Mouse (Mus musculus) forebrain, postnatal 0 days (tissue): ENCODE results near the gene Reep3. TPM values are rescaled to one million over a fixed set of nuclear protein-coding genes. Genes with fewer than 3 reads are reported as not detected.
A peak's percentile ranks its signal among the peaks of the same experiment; 100 is the strongest.

Source experiments
- ATAC-seq: fragments of 200-750 bp; cut with Nextera tagmentation; 2 replicates; pipeline ENCODE4 v1.8.0; 2017; ENCODE audit warnings: mild to moderate bottlenecking, moderate library complexity
- DNase-seq: peaks from one replicate; pipeline ENCODE4 v3.0.0-alpha.2; 2015
- H3K27ac ChIP-seq: fragments of 300-500 bp; sonication (generic); 2 replicates; pipeline ENCODE4 v1.5.1; 2014; ENCODE audit warnings: low read depth, mild to moderate bottlenecking, antibody characterized with exemption, low read length, moderate library complexity, mixed read lengths
- H3K27me3 ChIP-seq: fragments of 300-500 bp; sonication (generic); 2 replicates; pipeline ENCODE4 v1.6.1; 2014; ENCODE audit warnings: mild to moderate bottlenecking, low read length, mixed read lengths; ENCODE audit not compliant: insufficient read depth
- H3K36me3 ChIP-seq: fragments of 300-500 bp; sonication (generic); 2 replicates; pipeline ENCODE4 v1.6.1; 2014; ENCODE audit warnings: mild to moderate bottlenecking, moderate library complexity; ENCODE audit not compliant: insufficient read depth
- H3K4me1 ChIP-seq: fragments of 300-500 bp; sonication (generic); 2 replicates; pipeline ENCODE4 v1.6.1; 2014; ENCODE audit warnings: antibody characterized with exemption; ENCODE audit not compliant: insufficient read depth
- H3K4me2 ChIP-seq: fragments of 300-500 bp; sonication (generic); 2 replicates; pipeline ENCODE4 v1.6.1; 2014; ENCODE audit warnings: low read depth, mild to moderate bottlenecking, moderate library complexity
- H3K4me3 ChIP-seq: fragments of 300-500 bp; sonication (generic); 2 replicates; pipeline ENCODE4 v1.5.1; 2014; ENCODE audit warnings: low read depth, low read length, mixed read lengths
- H3K9ac ChIP-seq: fragments of 300-500 bp; sonication (generic); 2 replicates; pipeline ENCODE4 v1.6.1; 2014; ENCODE audit warnings: mild to moderate bottlenecking
- H3K9me3 ChIP-seq: fragments of 300-500 bp; sonication (generic); 2 replicates; pipeline ENCODE4 v1.6.1; 2016; ENCODE audit warnings: low read length
- CTCF ChIP-seq: sonication (generic); IDR thresholded peaks from 2 replicates; pipeline ENCODE4 v1.5.1; 2016; ENCODE audit warnings: antibody characterized with exemption, control low read depth, low read depth
- WGBS: fragments of 180-500 bp; shearing (Covaris S2); extraction: QIAGEN DNeasy Blood & Tissue Kit; methylation state at CpG from one replicate; pipeline ENCODE4 v1.1.7; 2014; 5-methylcytosine and 5-hydroxymethylcytosine counted together
- polyA plus RNA-seq: library from polyadenylated mRNA; unstranded; fragments of >200 nt; fragmentation: Nextera tagmentation; extraction: Ambion mirVana; gene quantifications from 2 replicates; pipeline ENCODE4 v1.2.1, GENCODE M21; 2015
- total RNA-seq: library from RNA; depleted of rRNA; stranded (reverse); fragments of >200 nt; gene quantifications from 2 replicates; pipeline ENCODE4 v1.2.3, GENCODE M21; 2014

The Reep3 gene
- total and polyA plus RNA-seq, 2 experiments from 2014 or later = 23.7 to 30.8 TPM

GRCm38 (mm10) chr10:67047712-67048645, 48.8 kb downstream of the Reep3 start:
- H3K4me2 ChIP-seq = no peak overlapping the region
- 0 out of 2 replicates have a peak overlapping the region, but pooled peaks have one; percentile 35 for H3K27ac ChIP-seq
- H3K9ac ChIP-seq = no peak overlapping the region
- no peaks in the 10 kb centered on the region for H3K27me3 ChIP-seq
- H3K4me1 ChIP-seq = peaks cover 13% of the 10 kb centered on the region
- TF ChIP-seq CTCF = no peak
- peak; percentile 72 for ATAC-seq
- H3K4me3 ChIP-seq = no peak overlapping the region
- H3K9me3 ChIP-seq = no peaks in the 10 kb centered on the region
- DNase-seq = peak; percentile 57
- no peaks in the 10 kb centered on the region for H3K36me3 ChIP-seq
- WGBS = 50% methylated on average over 18 of the region's 18 CpGs

- Histone ChIP-seq H3K4me2 (no peak overlapping the region), H3K9me3 (no peaks in the 10 kb centered on the region), H3K9ac (no peak overlapping the region), H3K27me3 (no peaks in the 10 kb centered on the region), H3K27ac (peak overlapping the region; percentile 40), H3K4me1 (peaks cover 13% of the 10 kb centered on the region), H3K36me3 (no peaks in the 10 kb centered on the region), H3K4me3 (no peak overlapping the region)
- ATAC-seq (no peak), DNase-seq (no peak)
- 27% methylated on average over 12 of the region's 12 CpGs for WGBS
- TF ChIP-seq CTCF = no peak
Measured at GRCm38 (mm10) chr10:67045192-67045899, 51.4 kb downstream of the Reep3 start.

- WGBS = 85% methylated on average over 5 of the region's 5 CpGs
- no peaks in the 10 kb centered on the region for H3K36me3 ChIP-seq
- no peak for DNase-seq
- no peak for TF ChIP-seq CTCF
- no peak overlapping the region for H3K4me3 ChIP-seq
- H3K4me2 ChIP-seq = no peak overlapping the region
- no peaks in the 10 kb centered on the region for H3K9me3 ChIP-seq
- ATAC-seq = no peak
- H3K27ac ChIP-seq = no peak overlapping the region
- H3K9ac ChIP-seq = no peak overlapping the region
- H3K27me3 ChIP-seq = no peaks in the 10 kb centered on the region
- H3K4me1 ChIP-seq = peaks cover 13% of the 10 kb centered on the region
Measured at GRCm38 (mm10) chr10:67044346-67044745, 52.4 kb downstream of the Reep3 start.

- no peak for DNase-seq
- 80% methylated on average over 7 of the region's 7 CpGs for WGBS
- no peak for TF ChIP-seq CTCF
- H3K9ac ChIP-seq = no peak overlapping the region
- H3K4me3 ChIP-seq = no peak overlapping the region
- ATAC-seq = no peak
- H3K36me3 ChIP-seq = no peaks in the 10 kb centered on the region
- H3K27me3 ChIP-seq = no peaks in the 10 kb centered on the region
- peaks cover 12% of the 10 kb centered on the region for H3K4me1 ChIP-seq
- no peak overlapping the region for H3K4me2 ChIP-seq
- no peaks in the 10 kb centered on the region for H3K9me3 ChIP-seq
- H3K27ac ChIP-seq = no peak overlapping the region
Measured at GRCm38 (mm10) chr10:67043236-67043635, 53.5 kb downstream of the Reep3 start.

- H3K27ac ChIP-seq = no peak overlapping the region
- TF ChIP-seq CTCF = no peak
- H3K27me3 ChIP-seq = no peaks in the 10 kb centered on the region
- peaks cover under 1% of the 10 kb centered on the region; the same call in 1 of the 2 replicates for H3K4me1 ChIP-seq
- H3K4me3 ChIP-seq = no peak overlapping the region
- no peak overlapping the region for H3K4me2 ChIP-seq
- ATAC-seq (no peak), DNase-seq (no peak)
- H3K36me3 ChIP-seq = no peaks in the 10 kb centered on the region
- WGBS = 92% methylated on average over 3 of the region's 3 CpGs
- no peak overlapping the region for H3K9ac ChIP-seq
- no peaks in the 10 kb centered on the region for H3K9me3 ChIP-seq
Measured at GRCm38 (mm10) chr10:67040410-67040809, 56.3 kb downstream of the Reep3 start.

- ATAC-seq = peak; percentile 56
- Histone ChIP-seq H3K4me2 (no peak overlapping the region), H3K27me3 (no peaks in the 10 kb centered on the region), H3K36me3 (no peaks in the 10 kb centered on the region), H3K4me1 (no peaks in the 10 kb centered on the region), H3K27ac (no peak overlapping the region), H3K4me3 (no peak overlapping the region), H3K9me3 (no peaks in the 10 kb centered on the region), H3K9ac (no peak overlapping the region)
- no peak for TF ChIP-seq CTCF
- DNase-seq = peak; percentile 31
- WGBS = 65% methylated on average over 17 of the region's 17 CpGs
Measured at GRCm38 (mm10) chr10:67039001-67039400, 57.7 kb downstream of the Reep3 start.

GRCm38 (mm10) chr10:67036542-67036941, 60.2 kb downstream of the Reep3 start:
- H3K36me3 ChIP-seq = no peaks in the 10 kb centered on the region
- no peak overlapping the region for H3K9ac ChIP-seq
- H3K9me3 ChIP-seq = no peaks in the 10 kb centered on the region
- H3K27ac ChIP-seq = no peak overlapping the region
- H3K27me3 ChIP-seq = no peaks in the 10 kb centered on the region
- no peak overlapping the region for H3K4me3 ChIP-seq
- H3K4me1 ChIP-seq = no peaks in the 10 kb centered on the region
- DNase-seq (no peak), ATAC-seq (no peak)
- WGBS = 73% methylated on average over 10 of the region's 10 CpGs
- no peak overlapping the region for H3K4me2 ChIP-seq
- TF ChIP-seq CTCF = no peak
